Mouse (Mus musculus) heart, embryonic 15.5 days (tissue): Measurements from ENCODE around the gene Rap1b. TPM values are rescaled to one million over a fixed set of nuclear protein-coding genes. Genes with fewer than 3 reads are reported as not detected.

Experiments
- ATAC-seq: fragments of 200-750 bp; cut with Nextera tagmentation; replicated peaks from 2 replicates; pipeline ENCODE4 v1.8.0; 2017; ENCODE audit warnings: low read depth, moderate TSS enrichment; ENCODE audit not compliant: insufficient number of reproducible peaks, insufficient read depth, low FRiP score
- H3K27ac ChIP-seq: fragments of 300-500 bp; sonication (generic); 2 replicates; pipeline ENCODE4 v1.5.1; 2015; ENCODE audit warnings: mild to moderate bottlenecking, inconsistent platforms
- H3K27me3 ChIP-seq: fragments of 300-500 bp; sonication (generic); 2 replicates; pipeline ENCODE4 v1.6.1; 2015; ENCODE audit warnings: inconsistent platforms
- H3K36me3 ChIP-seq: fragments of 300-500 bp; sonication (generic); 2 replicates; pipeline ENCODE4 v1.6.1; 2015; ENCODE audit warnings: mild to moderate bottlenecking, inconsistent platforms
- H3K4me1 ChIP-seq: fragments of 300-500 bp; sonication (generic); replicated peaks from 2 replicates; pipeline ENCODE4 v1.6.1; 2015; ENCODE audit warnings: inconsistent platforms
- H3K4me2 ChIP-seq: fragments of 300-500 bp; sonication (generic); 2 replicates; pipeline ENCODE4 v1.6.1; 2015; ENCODE audit warnings: inconsistent platforms, mild to moderate bottlenecking, moderate library complexity
- H3K4me3 ChIP-seq: fragments of 300-500 bp; sonication (generic); 2 replicates; pipeline ENCODE4 v1.5.1; 2015; ENCODE audit warnings: mild to moderate bottlenecking, inconsistent platforms
- H3K9ac ChIP-seq: fragments of 300-500 bp; sonication (generic); 2 replicates; pipeline ENCODE4 v1.6.1; 2015; ENCODE audit warnings: mild to moderate bottlenecking, inconsistent platforms
- H3K9me3 ChIP-seq: fragments of 300-500 bp; sonication (generic); replicated peaks from 2 replicates; pipeline ENCODE4 v1.6.1; 2016; ENCODE audit warnings: inconsistent platforms
- WGBS: fragments of 180-500 bp; shearing (Covaris S2); methylation state at CpG from one replicate; pipeline ENCODE4 v1.1.7; 2015; ENCODE audit warnings: mixed read lengths; 5-methylcytosine and 5-hydroxymethylcytosine counted together
- polyA plus RNA-seq: library from polyadenylated mRNA; unstranded; fragments of >200 nt; fragmentation: Nextera tagmentation; extraction: Ambion mirVana; gene quantifications from 2 replicates; pipeline ENCODE4 v1.2.1, GENCODE M21; 2015

Gene Rap1b
- polyA plus RNA-seq, 1 experiment from 2014 or later: 112 TPM

GRCm38 (mm10) chr10:117797106-117797505, 48.7 kb downstream of the Rap1b start:
- no peaks in the 10 kb centered on the region for H3K27me3 ChIP-seq
- 88% methylated on average over 12 of the region's 12 CpGs for WGBS
- no peak overlapping the region for H3K27ac ChIP-seq
- no peak overlapping the region for H3K9ac ChIP-seq
- peaks cover 8% of the 10 kb centered on the region for H3K4me1 ChIP-seq
- H3K4me3 ChIP-seq: no peak overlapping the region
- no peaks in the 10 kb centered on the region for H3K9me3 ChIP-seq
- ATAC-seq: no peak
- no peaks in the 10 kb centered on the region for H3K36me3 ChIP-seq
- H3K4me2 ChIP-seq: no peak overlapping the region

- no peaks in the 10 kb centered on the region for H3K36me3 ChIP-seq
- H3K9ac ChIP-seq: no peak overlapping the region
- H3K27me3 ChIP-seq: no peaks in the 10 kb centered on the region
- H3K27ac ChIP-seq: no peak overlapping the region
- H3K4me3 ChIP-seq: no peak overlapping the region
- no peaks in the 10 kb centered on the region for H3K9me3 ChIP-seq
- 93% methylated on average over 7 of the region's 7 CpGs for WGBS
- no peak overlapping the region for H3K4me2 ChIP-seq
- no peak for ATAC-seq
- peaks cover 16% of the 10 kb centered on the region for H3K4me1 ChIP-seq
Measured at GRCm38 (mm10) chr10:117796181-117796580, 49.7 kb downstream of the Rap1b start.

DNA sequence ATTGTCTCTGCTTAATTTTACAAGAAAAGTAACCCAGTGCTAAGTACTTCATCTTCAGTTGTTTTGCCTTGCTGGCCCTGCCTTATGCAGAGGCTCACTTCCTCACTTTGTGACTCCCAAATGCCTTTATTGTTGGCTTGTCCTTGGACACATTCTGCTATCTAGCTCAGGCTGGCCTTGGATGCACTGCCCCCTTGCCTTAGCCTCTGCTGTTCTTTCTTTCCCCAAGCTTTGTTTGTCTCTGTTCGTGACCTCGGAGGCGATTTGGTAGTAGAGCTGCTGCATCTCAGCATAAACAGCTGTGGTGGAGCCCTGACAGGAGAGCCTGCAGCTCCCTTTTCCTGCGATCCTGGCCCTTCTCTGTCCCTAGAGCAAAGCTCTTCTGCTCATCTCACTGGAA, 50.6 kb downstream of the Rap1b start:
- H3K4me1 ChIP-seq: peaks cover 25% of the 10 kb centered on the region
- no peak overlapping the region for H3K4me2 ChIP-seq
- H3K27ac ChIP-seq: no peak overlapping the region
- no peak overlapping the region for H3K4me3 ChIP-seq
- no peak for ATAC-seq
- 73% methylated on average over 4 of the region's 4 CpGs for WGBS
- H3K27me3 ChIP-seq: no peaks in the 10 kb centered on the region
- no peaks in the 10 kb centered on the region for H3K36me3 ChIP-seq
- H3K9ac ChIP-seq: no peak overlapping the region
- H3K9me3 ChIP-seq: no peaks in the 10 kb centered on the region

DNA sequence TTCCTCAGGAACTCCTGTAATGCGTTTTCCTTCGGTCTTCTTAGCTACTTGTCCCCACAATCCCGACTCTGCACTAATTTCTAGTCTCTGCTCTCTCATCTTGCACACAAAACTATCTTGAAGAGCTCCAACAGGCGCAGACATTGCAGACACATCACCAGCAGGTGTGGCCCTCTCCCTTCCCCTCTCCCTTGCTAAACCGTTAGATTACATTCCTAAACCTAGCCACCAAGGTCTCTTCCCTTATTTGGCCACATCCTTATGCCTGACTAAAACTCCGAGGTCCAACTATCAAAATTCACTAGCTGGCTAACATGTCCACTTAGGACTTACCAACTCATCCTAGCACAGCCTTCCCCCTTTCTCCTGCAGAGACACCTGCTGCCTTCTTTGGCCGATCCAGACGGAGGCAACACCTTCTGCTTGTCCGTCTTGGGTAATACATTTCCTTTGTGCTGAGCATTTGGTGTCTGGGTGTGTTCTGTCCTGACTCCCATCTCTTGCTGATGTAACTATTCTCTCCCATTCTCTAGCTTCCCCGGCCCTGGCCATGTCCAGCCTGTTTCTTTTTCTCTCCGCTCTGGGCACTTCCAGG, 52.3 kb downstream of the Rap1b start:
- Histone ChIP-seq H3K4me3 (peak overlapping the region; percentile 90), H3K9ac (no peak overlapping the region), H3K36me3 (no peaks in the 10 kb centered on the region), H3K9me3 (no peaks in the 10 kb centered on the region), H3K4me2 (peak overlapping the region; percentile 68), H3K27ac (peak overlapping the region; percentile 82), H3K27me3 (no peaks in the 10 kb centered on the region), H3K4me1 (peaks cover 25% of the 10 kb centered on the region)
- ATAC-seq: no peak
- WGBS: 54% methylated on average over 11 of the region's 11 CpGs

DNA sequence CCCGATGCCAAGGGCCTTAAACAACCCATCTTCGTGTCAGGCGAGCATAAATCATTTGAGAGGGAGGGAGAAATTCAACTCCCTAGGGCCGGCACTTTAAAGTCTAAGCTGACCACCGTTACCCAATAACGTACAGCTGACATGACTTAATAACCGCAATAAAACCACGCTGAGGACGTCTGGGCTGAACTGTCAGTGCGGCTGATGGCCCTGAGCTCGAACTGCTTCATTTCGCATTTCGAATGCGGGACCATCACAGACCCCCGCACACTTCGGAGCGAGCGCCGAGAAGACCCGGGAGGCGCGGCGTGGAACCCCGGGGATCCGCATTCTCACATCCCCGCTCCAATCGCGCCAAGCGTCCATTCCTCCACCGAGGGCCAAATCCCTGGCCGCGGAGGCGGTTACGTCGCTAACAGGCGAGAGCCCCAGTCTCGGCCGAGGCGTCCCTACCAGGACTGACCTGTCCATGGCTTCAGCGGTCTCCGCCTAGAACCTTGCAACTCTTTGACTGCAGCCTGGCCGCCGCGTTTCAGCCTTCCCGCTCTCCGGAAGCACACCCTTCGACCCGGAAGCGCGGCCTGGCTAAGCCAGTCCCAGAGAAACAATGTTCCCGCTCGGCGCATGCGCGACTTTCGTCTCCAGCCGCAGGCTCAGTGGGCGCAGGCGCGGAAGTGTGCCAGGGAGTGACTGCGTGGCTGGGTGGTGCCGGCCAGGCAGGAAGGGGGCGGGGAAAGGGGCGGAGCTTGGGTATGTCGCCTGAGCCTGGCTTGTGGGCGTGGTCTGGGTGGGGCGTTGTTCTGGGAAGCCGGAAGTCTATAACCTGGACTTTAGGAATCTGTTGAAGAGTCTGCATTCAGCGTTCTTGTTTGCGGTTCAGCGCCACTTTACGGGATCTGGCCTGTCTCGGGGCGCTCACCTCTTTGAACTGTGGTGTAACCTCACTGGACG, 53.4 kb downstream of the Rap1b start, which contains the start of gene Nup107:
TSS of gene Nup107 (minus strand) at position 565 of the 951 bp plus-strand sequence.
- Histone ChIP-seq H3K4me3 (peak within 1 kb of the TSS; percentile 90), H3K36me3 (peaks cover 7% of the 10 kb centered on the region), H3K4me1 (peaks cover 25% of the 10 kb centered on the region), H3K4me2 (peak within 1 kb of the TSS; percentile 77), H3K9ac (peak within 1 kb of the TSS; percentile 89), H3K27ac (peak within 1 kb of the TSS; percentile 82), H3K9me3 (no peaks in the 10 kb centered on the region), H3K27me3 (no peaks in the 10 kb centered on the region)
- WGBS: under 1% methylated on average over 75 of the region's 75 CpGs
- peak; percentile 99 for ATAC-seq

DNA sequence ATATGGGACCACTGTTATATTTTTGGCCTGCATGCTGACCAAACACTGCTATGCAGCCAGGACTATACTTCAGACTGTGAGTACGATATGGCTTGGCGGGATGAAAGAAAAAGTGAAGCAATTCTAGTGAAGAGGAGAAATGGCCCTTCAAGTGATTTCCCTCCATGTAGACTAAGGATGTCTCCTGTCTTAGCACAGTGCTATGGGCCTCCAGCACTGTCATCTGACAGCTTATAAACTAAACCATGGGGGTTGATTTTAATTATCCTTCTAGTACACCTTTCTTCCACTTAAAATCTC, 54.7 kb downstream of the Rap1b start:
- no peaks in the 10 kb centered on the region for H3K9me3 ChIP-seq
- ATAC-seq: no peak
- H3K4me3 ChIP-seq: peak overlapping the region; percentile 90
- H3K27ac ChIP-seq: no peak overlapping the region
- H3K4me2 ChIP-seq: peak overlapping the region; percentile 77
- H3K9ac ChIP-seq: peak overlapping the region; percentile 89; the same call in 1 of the 2 replicates
- peaks cover 18% of the 10 kb centered on the region for H3K36me3 ChIP-seq
- peaks cover 25% of the 10 kb centered on the region for H3K4me1 ChIP-seq
- no peaks in the 10 kb centered on the region for H3K27me3 ChIP-seq
- 88% methylated on average over 2 of the region's 2 CpGs for WGBS

GRCm38 (mm10) chr10:117790421-117791170, 55.2 kb downstream of the Rap1b start:
- no peak for ATAC-seq
- Histone ChIP-seq H3K4me3 (no peak overlapping the region), H3K27ac (no peak overlapping the region), H3K36me3 (peaks cover 21% of the 10 kb centered on the region), H3K27me3 (no peaks in the 10 kb centered on the region), H3K9me3 (no peaks in the 10 kb centered on the region), H3K9ac (0 out of 2 replicates have a peak overlapping the region, but pooled peaks have one; percentile 89), H3K4me2 (no peak overlapping the region), H3K4me1 (peaks cover 25% of the 10 kb centered on the region)
- 91% methylated on average over 17 of the region's 17 CpGs for WGBS

GRCm38 (mm10) chr10:117790011-117790410, 55.8 kb downstream of the Rap1b start:
- Histone ChIP-seq H3K4me2 (no peak overlapping the region), H3K27ac (no peak overlapping the region), H3K4me3 (no peak overlapping the region), H3K27me3 (no peaks in the 10 kb centered on the region), H3K9ac (no peak overlapping the region), H3K9me3 (no peaks in the 10 kb centered on the region), H3K36me3 (peaks cover 25% of the 10 kb centered on the region), H3K4me1 (peaks cover 25% of the 10 kb centered on the region)
- ATAC-seq: no peak
- 89% methylated on average over 1 of the region's 1 CpGs for WGBS

DNA sequence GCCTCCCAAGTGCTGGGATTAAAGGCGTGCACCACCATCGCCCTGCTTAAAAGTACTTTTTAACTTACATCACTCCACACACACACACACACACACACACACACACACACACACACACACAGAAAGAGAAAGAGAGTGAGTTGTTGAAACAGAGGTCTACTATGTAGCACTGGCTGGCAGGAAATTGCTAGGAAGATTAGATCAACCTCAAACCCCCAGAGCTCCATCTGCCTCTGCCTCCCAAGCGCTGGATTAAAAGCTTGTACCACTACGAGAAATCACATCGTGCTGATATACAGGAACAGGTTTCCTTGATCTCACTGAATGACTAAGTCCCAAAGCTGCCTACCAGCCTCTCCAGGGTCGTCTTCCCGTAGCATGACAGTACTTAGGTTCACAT, 61.2 kb downstream of the Rap1b start:
- H3K9me3 ChIP-seq: no peaks in the 10 kb centered on the region
- no peak for ATAC-seq
- peaks cover 65% of the 10 kb centered on the region for H3K36me3 ChIP-seq
- no peak overlapping the region for H3K9ac ChIP-seq
- H3K27ac ChIP-seq: no peak overlapping the region
- no peak overlapping the region for H3K4me3 ChIP-seq
- H3K4me2 ChIP-seq: no peak overlapping the region
- no peaks in the 10 kb centered on the region for H3K4me1 ChIP-seq
- WGBS: 88% methylated on average over 7 of the region's 7 CpGs
- H3K27me3 ChIP-seq: no peaks in the 10 kb centered on the region

- WGBS: 93% methylated on average over 13 of the region's 13 CpGs
- Histone ChIP-seq H3K4me2 (no peak overlapping the region), H3K9me3 (no peaks in the 10 kb centered on the region), H3K4me1 (no peaks in the 10 kb centered on the region), H3K36me3 (peaks cover 69% of the 10 kb centered on the region), H3K4me3 (no peak overlapping the region), H3K9ac (no peak overlapping the region), H3K27ac (no peak overlapping the region), H3K27me3 (no peaks in the 10 kb centered on the region)
- no peak for ATAC-seq
Measured at GRCm38 (mm10) chr10:117783786-117784420, 61.9 kb downstream of the Rap1b start.
